Mouse (Mus musculus): Measurements from ENCODE around the gene Asxl1. TPM values are rescaled to one million over a fixed set of nuclear protein-coding genes. Genes with fewer than 3 reads are reported as not detected.

Asxl1 gene
- total RNA-seq, 2 experiments from 2014 or later = 33.9 to 36.3 TPM

GRCm38 (mm10) chr2:153434880-153435831, 89.5 kb downstream of the Asxl1 start:
- intact Hi-C loops (cut with DNase I) = no loop called here
- DNase-seq (ENCODE audit: low spot score in 2 of 2) = no peak

GRCm38 (mm10) chr2:153436641-153437305, 91.1 kb downstream of the Asxl1 start:
- DNase-seq (ENCODE audit: low spot score in 2 of 2) = no peak
- intact Hi-C loops (cut with DNase I) = no loop called here

DNA sequence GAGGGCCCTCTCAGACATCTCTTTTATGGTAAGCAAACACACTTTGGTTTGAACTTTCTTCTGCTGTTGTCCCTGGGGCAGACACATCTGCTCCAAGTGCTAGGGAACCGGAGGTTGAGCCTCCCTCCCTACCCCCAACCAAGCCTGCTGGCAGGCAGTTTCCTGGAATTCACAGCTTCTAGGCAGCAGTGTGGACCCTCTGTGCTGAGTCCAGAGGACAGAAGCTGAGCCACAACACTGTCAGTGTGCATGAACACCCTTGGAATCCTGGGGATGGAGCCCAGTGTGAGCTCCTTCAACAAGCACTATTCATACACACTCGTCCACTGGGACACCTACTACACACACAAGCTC, 91.7 kb downstream of the Asxl1 start:
- intact Hi-C loops (cut with DNase I) = no loop called here
- DNase-seq (ENCODE audit: low spot score in 2 of 2) = no peak

- intact Hi-C loops (cut with DNase I) = no loop called here
Measured at GRCm38 (mm10) chr2:153440755-153441154, 95.1 kb downstream of the Asxl1 start.

DNA sequence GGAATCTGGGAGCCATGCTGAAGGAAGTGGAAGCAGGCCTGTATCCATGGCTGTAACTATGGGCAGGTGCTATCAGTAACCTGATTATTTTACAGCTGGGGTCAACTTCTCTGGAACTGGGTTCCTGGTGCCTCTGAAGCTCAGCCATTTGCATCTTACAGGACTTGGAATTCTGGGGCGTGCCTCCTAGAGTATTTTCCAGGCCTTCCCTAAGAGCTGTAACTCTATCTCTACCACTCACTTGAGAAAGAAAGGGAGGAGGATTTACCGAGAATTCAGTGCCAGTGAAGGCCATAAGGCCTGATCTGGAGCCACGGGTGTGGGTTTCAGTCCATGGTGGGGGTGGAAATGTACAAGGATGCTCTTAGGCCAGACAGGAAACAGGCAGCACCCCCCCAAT, 95.6 kb downstream of the Asxl1 start:
- no peak for DNase-seq (ENCODE audit: low spot score in 2 of 2)
- intact Hi-C loops (cut with DNase I) = no loop called here

More at GRCm38 (mm10) chr2:153440755-153441154, 95.1 kb downstream of the Asxl1 start:
- no peak for DNase-seq (ENCODE audit: low spot score in 2 of 2)

DNA sequence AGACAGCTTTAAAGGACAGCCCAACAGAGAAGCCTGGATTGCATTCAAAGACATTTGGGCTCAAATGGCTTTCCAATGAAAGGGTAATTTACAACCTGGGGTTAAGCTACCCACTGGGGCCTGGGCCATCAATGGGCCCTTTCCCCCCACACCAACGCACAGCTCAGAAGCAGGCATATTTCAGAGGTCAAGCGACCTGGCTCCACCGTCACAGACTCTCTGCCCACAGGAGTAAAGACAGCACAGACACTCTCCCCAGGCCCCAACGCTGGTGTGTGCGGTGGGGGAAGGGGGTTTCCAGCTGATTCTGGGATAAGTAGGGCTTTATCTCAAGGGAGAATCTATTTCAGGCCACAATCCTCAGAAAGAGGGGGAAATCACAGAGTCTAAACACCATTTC, 97.1 kb downstream of the Asxl1 start:
- no peak for DNase-seq (ENCODE audit: low spot score in 2 of 2)
- intact Hi-C loops (cut with DNase I) = no loop called here

DNA sequence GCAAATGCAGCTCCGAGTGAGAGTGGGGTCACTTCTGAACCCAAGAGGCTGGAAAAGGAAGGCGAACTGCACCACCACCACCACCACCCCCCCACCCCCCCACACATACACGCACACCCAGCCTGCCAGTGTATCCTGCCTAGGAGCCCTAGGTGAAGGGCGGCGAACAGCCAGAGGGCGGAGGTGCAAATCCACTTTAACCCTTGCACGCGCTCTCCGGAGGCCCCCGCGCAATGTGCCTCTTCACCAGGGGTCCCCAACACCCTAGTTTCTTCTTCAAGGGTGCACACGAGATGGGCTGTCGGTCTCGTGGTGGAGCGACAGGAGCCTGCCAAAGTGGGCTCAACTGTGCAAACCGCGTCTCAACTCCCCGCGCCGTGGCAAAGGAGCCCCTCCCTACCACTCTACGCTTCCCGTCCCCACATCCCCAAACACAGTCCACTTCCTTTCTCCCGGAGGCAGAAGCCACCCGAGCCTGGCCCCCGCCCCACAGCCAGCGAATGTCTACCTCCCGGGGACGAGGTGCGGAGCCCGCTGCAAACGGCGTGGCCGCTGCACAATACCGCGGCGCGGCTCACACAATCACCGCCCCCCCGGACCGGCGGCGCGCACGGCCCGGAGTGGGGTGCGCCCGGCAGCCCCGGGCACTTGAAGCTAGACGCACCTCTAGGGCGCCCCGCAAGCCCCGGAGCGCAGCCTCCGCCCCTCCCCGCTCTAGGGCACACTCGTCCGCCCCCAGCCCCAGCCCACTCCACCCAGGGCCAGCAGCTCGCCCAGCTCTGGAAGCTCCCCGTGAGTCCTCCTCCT, 98.0 kb downstream of the Asxl1 start:
- peak; percentile 22 to 45 for DNase-seq (ENCODE audit: low spot score in 2 of 2)
- intact Hi-C loops (cut with DNase I) = no loop called here

DNA sequence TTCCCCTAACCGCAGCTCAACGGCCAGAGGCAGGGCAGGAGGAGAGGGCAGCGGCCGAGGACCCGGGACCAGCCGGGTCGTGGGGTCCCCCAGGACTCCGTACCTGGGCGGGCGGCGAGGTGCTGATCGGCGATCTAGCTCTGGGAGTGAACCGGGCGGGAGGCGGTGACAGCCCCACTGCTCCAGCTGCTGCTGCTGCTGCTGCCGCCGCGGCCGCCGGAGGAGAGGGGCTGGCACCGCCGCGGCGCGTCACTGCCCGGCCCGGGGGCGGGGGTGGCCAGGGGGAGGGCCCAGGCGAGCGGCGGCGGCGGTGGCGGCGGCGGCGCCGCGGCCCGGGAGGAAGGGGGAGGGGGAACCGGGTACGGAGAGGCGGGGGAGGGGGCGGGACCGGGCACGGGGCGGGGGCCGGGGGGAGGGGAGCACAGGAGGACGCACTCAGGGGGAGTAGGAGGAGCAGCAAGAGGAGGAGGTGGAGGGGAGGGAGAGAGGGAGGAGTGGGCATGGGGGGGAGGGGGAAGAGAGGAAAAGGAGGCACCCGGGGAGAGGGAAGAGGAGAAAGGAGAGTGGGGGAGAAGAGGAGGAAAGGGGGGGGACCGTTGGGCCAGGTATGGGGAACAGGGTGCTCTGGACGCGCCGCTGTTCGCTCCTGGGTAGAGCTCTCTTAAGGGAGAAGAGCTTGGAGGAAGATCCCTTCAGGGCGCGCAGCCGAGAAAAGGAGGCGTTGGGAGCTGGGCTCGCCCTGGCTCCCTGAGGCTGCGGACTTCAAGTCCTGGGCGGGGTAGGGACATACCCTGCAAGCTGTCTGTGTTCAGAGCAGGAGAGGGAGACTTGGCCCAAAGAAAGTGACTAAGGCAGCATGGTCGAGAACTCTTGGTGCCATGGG, 98.9 kb downstream of the Asxl1 start:
- intact Hi-C loops (cut with DNase I) = no loop called here
- DNase-seq (ENCODE audit: low spot score in 2 of 2) = peak; percentile 64 to 68

DNA sequence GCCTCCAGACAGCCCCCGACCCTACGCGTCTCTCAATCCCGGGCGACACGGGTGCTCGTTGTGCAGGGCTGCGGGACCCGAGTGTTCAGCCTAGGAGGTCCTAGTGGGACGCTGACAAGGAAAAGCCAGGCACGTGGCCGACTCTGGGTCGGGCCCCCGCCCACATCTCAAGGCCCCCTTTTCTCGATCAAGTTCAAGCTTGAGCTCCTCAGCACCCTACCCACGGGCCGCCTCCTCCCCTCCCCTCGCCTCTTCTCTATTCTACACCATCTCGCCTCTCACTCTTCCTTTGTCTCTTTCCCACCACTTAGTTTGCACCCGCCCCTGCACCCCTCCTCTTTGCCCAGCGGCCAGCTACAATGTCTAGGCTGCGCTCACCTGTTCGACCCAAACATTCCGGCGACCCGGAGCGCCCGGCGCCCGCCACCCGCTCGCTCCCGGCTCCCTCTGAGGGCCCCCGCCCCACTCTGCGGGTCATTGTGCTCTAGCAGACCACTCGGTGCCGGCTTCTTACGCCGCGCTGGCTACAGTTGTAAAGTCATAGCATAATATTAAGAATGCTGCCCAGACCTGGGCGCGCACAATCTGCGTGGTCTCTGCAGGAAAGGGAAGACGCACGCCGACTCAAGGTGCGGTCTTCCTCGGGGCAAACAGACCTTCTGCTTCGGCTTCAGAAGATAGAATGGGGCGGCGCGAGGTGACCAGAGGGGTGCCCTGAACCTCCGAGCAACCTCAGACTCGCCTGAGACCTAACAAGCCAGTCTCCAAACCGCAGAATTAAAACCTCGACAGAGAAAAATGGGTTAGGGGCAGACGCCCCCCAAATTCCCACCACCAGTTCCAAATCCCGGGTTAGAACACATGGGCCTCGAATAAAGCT, 99.7 kb downstream of the Asxl1 start:
- DNase-seq (ENCODE audit: low spot score in 2 of 2) = peak in 1 of 2 experiments; percentile 23
- intact Hi-C loops (cut with DNase I) = no loop called here

DNA sequence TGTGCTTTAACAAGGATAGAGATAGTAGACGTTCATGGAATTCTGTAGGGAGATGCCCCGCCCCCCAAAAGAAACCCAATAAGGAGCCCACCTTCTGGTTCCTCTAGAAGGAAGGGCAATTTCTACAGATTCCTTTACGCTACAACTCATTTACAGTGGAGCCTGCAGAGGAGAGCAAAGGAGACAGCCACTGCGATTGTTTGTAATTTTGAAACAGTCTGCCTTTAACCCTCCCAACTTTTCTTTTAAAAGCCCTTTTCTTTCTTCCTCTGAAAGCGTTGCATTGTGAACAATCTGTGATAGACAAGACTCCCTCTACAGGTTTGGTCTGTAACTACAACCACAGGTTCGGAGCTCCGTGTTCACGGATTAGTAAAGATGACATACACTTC, 100.4 kb downstream of the Asxl1 start:
- DNase-seq (ENCODE audit: low spot score in 2 of 2) = peak; percentile 76 to 80
- intact Hi-C loops (cut with DNase I) = no loop called here

- no peak for DNase-seq (ENCODE audit: low spot score in 2 of 2)
- intact Hi-C loops (cut with DNase I) = no loop called here
Measured at GRCm38 (mm10) chr2:153446476-153446875, 100.8 kb downstream of the Asxl1 start.

- intact Hi-C loops (cut with DNase I) = no loop called here
- no peak for DNase-seq (ENCODE audit: low spot score in 2 of 2)
Measured at GRCm38 (mm10) chr2:153447719-153448118, 102.1 kb downstream of the Asxl1 start.

DNA sequence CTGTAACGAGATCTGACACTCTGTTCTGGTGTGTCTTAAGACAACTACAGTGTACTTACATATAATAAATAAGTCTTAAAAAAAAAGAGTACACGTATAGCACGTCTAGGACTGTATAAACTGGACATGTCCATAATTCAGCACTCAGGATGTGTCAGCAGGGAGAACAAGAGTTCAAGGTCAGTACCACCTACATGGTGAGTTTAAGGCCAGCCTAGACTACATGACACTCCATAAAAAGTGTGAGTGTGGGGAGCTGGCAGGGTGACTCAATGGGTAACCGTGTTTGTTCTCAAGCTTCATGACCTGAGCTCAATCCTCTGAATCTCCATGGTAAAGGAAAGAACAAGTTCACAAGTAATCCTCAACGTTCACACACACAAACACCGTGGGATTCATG, 102.9 kb downstream of the Asxl1 start:
- intact Hi-C loops (cut with DNase I) = no loop called here
- no peak for DNase-seq (ENCODE audit: low spot score in 2 of 2)

Other genes starting within 250 kb of the Asxl1 start
- gene Hck, start 237.4 kb upstream of the Asxl1 start, total RNA-seq (2021) = 1 to 10 TPM; 2.1 to 2.5 TPM
- 100 to 1,000 TPM; 116 TPM for gene Tm9sf4, start 184.5 kb upstream of the Asxl1 start, total RNA-seq (2021)
- gene Tspyl3, start 120.4 kb upstream of the Asxl1 start, total RNA-seq (2021) = 10 to 100 TPM; 27.9 to 29.3 TPM
- 1 to 10 TPM; 5.3 to 5.7 TPM for gene Plagl2, start 104.4 kb upstream of the Asxl1 start, total RNA-seq (2021)
- gene Pofut1, start 104.3 kb upstream of the Asxl1 start, total RNA-seq (2021) = 10 to 100 TPM; 13.6 to 15.3 TPM
- gene Kif3b, start 54.4 kb upstream of the Asxl1 start, total RNA-seq (2021) = 10 to 100 TPM; 59.3 to 60.2 TPM
- not detected for gene 4930404H24Rik, start 147.0 kb downstream of the Asxl1 start, total RNA-seq (2021)
- 10 to 100 TPM; 45.0 to 48.4 TPM for gene Nol4l, start 184.1 kb downstream of the Asxl1 start, total RNA-seq (2021)